Mouse (Mus musculus): ENCODE measurements around the gene Lrrc27. TPM values are rescaled to one million over a fixed set of nuclear protein-coding genes. Genes with fewer than 3 reads are reported as not detected.

Gene Lrrc27
- polyA plus RNA-seq, 1 experiment from 2014 or later, result 6.1 TPM

DNA sequence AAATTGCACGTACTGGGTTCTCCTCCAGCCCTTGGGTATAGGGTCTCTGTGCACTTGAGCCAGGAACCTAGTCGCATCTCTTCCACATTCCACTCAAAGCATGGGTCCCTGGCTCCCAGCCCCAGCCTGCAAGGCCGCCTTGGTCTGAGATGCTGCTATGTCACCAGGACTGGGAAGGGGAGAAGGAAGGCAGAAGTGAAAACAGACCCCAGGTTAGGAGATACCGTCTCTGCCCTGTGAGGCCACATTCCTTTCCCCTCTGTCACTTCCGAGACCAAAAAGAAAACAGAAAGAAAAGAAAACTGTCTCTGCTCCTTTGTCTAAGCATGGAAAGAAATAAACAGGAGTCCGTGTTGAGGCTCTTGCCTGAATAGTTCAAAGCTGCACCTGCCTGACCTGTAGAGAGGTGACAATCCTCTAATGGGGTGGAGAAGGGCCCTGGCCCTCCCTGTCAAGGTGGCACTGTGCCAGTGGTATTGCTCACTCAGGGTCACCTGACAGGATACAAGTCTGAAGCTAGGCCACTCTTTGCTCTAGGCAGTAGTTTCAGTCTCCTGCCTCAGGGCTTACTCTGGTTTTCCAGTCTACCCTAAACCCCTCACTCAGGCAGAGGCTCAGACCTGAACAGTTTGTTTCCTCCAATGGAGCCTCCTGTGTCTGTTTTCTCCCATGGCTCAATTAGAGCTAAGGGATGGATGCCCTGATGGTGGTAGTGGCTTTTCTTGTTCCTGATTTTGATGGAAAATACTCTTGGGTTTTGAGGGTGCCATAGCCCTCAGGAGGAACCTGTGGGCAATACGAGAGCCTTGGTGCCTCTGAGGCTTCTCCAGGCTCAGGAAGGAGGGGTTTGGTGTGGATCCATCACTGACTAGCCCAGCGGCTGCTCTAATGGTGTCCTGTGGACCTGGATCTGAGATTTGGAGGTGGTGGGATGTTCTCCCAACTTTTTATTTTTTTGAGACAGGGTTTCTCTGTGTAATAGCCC lies 54.4 kb downstream of the Lrrc27 start:
- 77% methylated on average over 8 of the region's 8 CpGs for WGBS
- DNase-seq (no peak), ATAC-seq (ENCODE audit: low FRiP score, low TSS enrichment) (no peak)
- Histone ChIP-seq H3K27me3 (ENCODE audit: control insufficient read depth, insufficient read depth, low read length) (no peaks in the 10 kb centered on the region), H3K4me1 (ENCODE audit: control insufficient read depth, insufficient read depth, low read length) (no peaks in the 10 kb centered on the region), H3K9ac (replicated peaks; ENCODE audit: low read length) (no peak overlapping the region), H3K27ac (replicated peaks; ENCODE audit: low read depth, low read length) (no peak overlapping the region), H3K9me3 (ENCODE audit: control insufficient read depth, low read length) (no peaks in the 10 kb centered on the region), H3K4me3 (replicated peaks; ENCODE audit: low read depth, low read length) (no peak overlapping the region), H3K36me3 (ENCODE audit: control insufficient read depth, insufficient read depth, low read length) (no peaks in the 10 kb centered on the region), H3K4me2 (ENCODE audit: low read length) (no peak overlapping the region)

DNA sequence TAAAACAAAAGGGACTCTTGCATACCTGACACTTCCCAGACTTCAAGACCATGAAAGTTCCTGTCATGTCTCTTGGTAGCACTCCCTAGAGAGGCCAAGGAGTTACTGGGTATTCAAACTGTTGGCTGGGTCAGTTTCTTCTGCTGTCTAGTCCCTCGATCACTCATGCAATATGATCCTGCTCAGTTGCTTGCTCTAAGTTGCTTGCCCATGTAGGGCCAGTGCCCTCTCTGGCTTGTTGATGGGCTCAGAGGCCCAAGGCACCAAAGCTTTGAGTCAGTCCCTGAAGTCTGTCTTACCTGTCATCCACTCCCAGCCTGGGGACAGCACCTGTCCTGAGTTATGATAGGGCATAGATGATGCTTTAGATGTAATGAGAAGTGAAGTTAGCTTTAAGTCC lies 58.0 kb downstream of the Lrrc27 start:
- Histone ChIP-seq H3K4me1 (ENCODE audit: control insufficient read depth, insufficient read depth, low read length) (no peaks in the 10 kb centered on the region), H3K4me3 (replicated peaks; ENCODE audit: low read depth, low read length) (no peak overlapping the region), H3K27ac (replicated peaks; ENCODE audit: low read depth, low read length) (no peak overlapping the region), H3K4me2 (ENCODE audit: low read length) (no peak overlapping the region), H3K9me3 (ENCODE audit: control insufficient read depth, low read length) (no peaks in the 10 kb centered on the region), H3K27me3 (ENCODE audit: control insufficient read depth, insufficient read depth, low read length) (no peaks in the 10 kb centered on the region), H3K36me3 (ENCODE audit: control insufficient read depth, insufficient read depth, low read length) (no peaks in the 10 kb centered on the region), H3K9ac (replicated peaks; ENCODE audit: low read length) (no peak overlapping the region)
- ATAC-seq (ENCODE audit: low FRiP score, low TSS enrichment) (no peak), DNase-seq (no peak)
- WGBS, result 89% methylated on average over 1 of the region's 1 CpGs

DNA sequence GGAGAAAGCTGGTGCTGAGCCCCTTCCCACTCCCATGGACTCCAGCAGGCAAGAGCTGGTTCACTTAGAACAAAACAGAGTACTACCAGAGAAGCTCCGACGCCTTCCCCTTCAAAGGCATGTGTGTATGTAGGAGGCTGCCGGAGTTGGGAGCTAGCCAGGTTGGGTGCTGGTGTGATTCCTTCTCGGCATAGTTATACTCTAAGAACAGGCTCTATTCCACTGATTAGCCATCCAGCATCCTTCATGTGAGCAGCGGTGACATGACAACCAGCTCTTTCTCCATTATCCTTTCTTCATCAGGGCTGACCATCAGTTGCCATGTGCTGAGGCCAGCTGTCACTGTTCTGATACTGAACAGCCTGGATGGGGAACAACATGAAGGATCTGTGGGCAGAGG lies 59.1 kb downstream of the Lrrc27 start:
- Histone ChIP-seq H3K9ac (replicated peaks; ENCODE audit: low read length) (no peak overlapping the region), H3K27ac (replicated peaks; ENCODE audit: low read depth, low read length) (no peak overlapping the region), H3K4me3 (replicated peaks; ENCODE audit: low read depth, low read length) (no peak overlapping the region), H3K4me2 (ENCODE audit: low read length) (no peak overlapping the region), H3K27me3 (ENCODE audit: control insufficient read depth, insufficient read depth, low read length) (no peaks in the 10 kb centered on the region), H3K4me1 (ENCODE audit: control insufficient read depth, insufficient read depth, low read length) (no peaks in the 10 kb centered on the region), H3K36me3 (ENCODE audit: control insufficient read depth, insufficient read depth, low read length) (no peaks in the 10 kb centered on the region), H3K9me3 (ENCODE audit: control insufficient read depth, low read length) (no peaks in the 10 kb centered on the region)
- WGBS, result 88% methylated on average over 5 of the region's 5 CpGs
- ATAC-seq (ENCODE audit: low FRiP score, low TSS enrichment) (no peak), DNase-seq (no peak)

DNA sequence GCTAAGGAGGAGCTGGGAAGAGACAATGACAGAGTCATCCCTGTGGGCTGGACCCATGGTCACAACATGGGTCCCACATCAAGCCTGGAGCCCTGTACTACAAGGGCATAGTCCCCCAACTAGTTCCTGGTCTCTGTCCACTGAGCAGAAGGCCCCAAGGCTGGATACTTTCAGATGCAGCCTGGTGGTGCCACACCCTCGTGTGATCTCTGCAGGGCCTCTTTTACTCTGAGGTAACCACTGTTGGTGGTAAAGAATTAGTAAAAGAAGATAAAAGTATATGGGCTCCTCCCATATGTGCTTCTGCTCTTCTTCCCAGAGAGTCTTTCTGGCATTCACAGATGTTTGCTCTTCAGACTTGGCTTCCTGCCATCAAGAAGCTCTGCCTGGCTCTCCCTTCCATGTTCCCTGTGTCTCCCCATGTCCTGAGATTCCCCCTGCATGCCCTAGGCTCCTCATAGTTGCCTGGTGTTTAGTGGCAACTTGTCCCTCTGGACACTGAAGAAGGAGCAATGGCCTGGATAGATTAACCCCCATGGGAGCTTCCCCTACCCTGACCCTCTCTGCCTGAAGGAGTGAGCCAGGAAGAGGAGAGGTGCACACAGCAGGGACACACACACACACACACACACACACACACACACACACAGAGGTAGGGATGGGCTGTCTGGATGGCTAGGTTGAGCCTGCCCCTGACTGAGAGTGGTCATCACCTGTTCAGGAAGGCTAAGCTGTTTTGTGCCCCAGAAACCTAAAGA lies 60.0 kb downstream of the Lrrc27 start:
- WGBS, result 48% methylated on average over 1 of the region's 1 CpGs
- DNase-seq, result no peak
- Histone ChIP-seq H3K9ac (replicated peaks; ENCODE audit: low read length) (no peak overlapping the region), H3K4me3 (replicated peaks; ENCODE audit: low read depth, low read length) (no peak overlapping the region), H3K9me3 (ENCODE audit: control insufficient read depth, low read length) (no peaks in the 10 kb centered on the region), H3K36me3 (ENCODE audit: control insufficient read depth, insufficient read depth, low read length) (no peaks in the 10 kb centered on the region), H3K4me1 (ENCODE audit: control insufficient read depth, insufficient read depth, low read length) (no peaks in the 10 kb centered on the region), H3K4me2 (ENCODE audit: low read length) (no peak overlapping the region), H3K27ac (replicated peaks; ENCODE audit: low read depth, low read length) (no peak overlapping the region), H3K27me3 (ENCODE audit: control insufficient read depth, insufficient read depth, low read length) (no peaks in the 10 kb centered on the region)
- ATAC-seq (ENCODE audit: low FRiP score, low TSS enrichment), result no peak

DNA sequence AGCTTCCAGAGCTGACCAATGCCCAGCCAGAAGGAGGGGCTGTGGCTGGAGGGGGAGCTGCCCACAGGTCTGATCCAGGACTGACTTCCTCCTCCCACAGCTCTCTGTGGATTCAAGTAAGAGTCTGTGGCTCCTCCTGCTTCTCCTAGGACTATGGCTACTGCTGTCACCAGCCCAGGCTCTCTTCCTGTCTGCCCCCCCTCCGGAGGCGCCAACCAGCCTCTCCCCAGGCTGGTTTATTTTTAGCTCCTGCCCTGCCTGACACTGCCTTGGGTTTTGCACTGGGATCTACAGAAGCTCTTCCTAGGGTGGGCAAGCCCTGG lies 60.6 kb downstream of the Lrrc27 start:
- no peaks in the 10 kb centered on the region for H3K9me3 ChIP-seq (ENCODE audit: control insufficient read depth, low read length)
- H3K4me2 ChIP-seq (ENCODE audit: low read length), result no peak overlapping the region
- DNase-seq (no peak), ATAC-seq (ENCODE audit: low FRiP score, low TSS enrichment) (no peak)
- H3K27me3 ChIP-seq (ENCODE audit: control insufficient read depth, insufficient read depth, low read length), result no peaks in the 10 kb centered on the region
- no peaks in the 10 kb centered on the region for H3K4me1 ChIP-seq (ENCODE audit: control insufficient read depth, insufficient read depth, low read length)
- no peaks in the 10 kb centered on the region for H3K36me3 ChIP-seq (ENCODE audit: control insufficient read depth, insufficient read depth, low read length)
- no peak overlapping the region for H3K27ac ChIP-seq (replicated peaks; ENCODE audit: low read depth, low read length)
- WGBS, result 79% methylated on average over 2 of the region's 2 CpGs
- no peak overlapping the region for H3K4me3 ChIP-seq (replicated peaks; ENCODE audit: low read depth, low read length)
- no peak overlapping the region for H3K9ac ChIP-seq (replicated peaks; ENCODE audit: low read length)

DNA sequence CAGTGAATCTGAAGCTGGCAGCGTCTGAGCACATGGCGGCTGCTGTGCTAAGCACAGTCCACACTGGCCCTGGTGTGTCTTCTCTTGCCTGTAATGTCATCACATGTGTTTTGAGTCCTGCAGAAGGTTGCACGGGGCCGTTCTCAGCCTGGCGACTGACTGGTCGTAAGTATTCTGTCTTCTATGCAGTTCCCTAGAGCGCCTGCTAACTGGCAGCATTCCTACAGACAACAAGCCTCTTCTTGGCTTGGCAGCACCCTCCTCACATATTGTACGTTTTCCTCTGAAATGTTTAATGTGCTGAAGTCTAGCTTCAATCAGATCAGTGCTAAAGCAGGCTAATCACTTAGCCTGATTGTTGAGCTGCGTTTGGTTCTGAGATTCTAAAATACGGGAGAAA lies 62.8 kb downstream of the Lrrc27 start:
- ATAC-seq (ENCODE audit: low FRiP score, low TSS enrichment) (no peak), DNase-seq (no peak)
- Histone ChIP-seq H3K36me3 (ENCODE audit: control insufficient read depth, insufficient read depth, low read length) (no peaks in the 10 kb centered on the region), H3K4me3 (replicated peaks; ENCODE audit: low read depth, low read length) (no peak overlapping the region), H3K4me1 (ENCODE audit: control insufficient read depth, insufficient read depth, low read length) (peaks cover 8% of the 10 kb centered on the region; the same call in 1 of the 2 replicates), H3K9ac (replicated peaks; ENCODE audit: low read length) (no peak overlapping the region), H3K27ac (replicated peaks; ENCODE audit: low read depth, low read length) (no peak overlapping the region; the same call in 1 of the 2 replicates), H3K27me3 (ENCODE audit: control insufficient read depth, insufficient read depth, low read length) (no peaks in the 10 kb centered on the region), H3K9me3 (ENCODE audit: control insufficient read depth, low read length) (no peaks in the 10 kb centered on the region), H3K4me2 (ENCODE audit: low read length) (no peak overlapping the region)
- 72% methylated on average over 10 of the region's 10 CpGs for WGBS

DNA sequence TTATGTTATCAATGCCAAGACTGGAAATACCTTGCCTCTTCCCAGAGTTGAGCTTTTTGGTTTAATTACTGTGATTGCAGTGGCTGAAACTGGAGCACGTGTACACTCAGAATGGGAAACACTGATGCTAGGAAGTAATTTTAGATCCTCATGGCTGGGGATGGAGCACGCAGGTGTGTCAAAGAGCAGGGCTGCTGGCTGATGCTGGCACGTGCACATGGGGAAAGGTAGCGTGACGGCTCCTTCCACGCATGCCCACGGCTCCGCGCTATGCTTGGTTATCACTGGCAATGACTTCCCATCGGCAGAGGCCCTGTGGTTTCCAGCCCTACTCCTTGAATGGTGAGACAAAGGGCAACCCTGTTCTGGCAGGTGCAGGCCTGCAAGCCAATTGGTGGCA lies 63.4 kb downstream of the Lrrc27 start:
- DNase-seq, result no peak
- no peak overlapping the region for H3K27ac ChIP-seq (replicated peaks; ENCODE audit: low read depth, low read length)
- H3K9me3 ChIP-seq (ENCODE audit: control insufficient read depth, low read length), result no peaks in the 10 kb centered on the region

DNA sequence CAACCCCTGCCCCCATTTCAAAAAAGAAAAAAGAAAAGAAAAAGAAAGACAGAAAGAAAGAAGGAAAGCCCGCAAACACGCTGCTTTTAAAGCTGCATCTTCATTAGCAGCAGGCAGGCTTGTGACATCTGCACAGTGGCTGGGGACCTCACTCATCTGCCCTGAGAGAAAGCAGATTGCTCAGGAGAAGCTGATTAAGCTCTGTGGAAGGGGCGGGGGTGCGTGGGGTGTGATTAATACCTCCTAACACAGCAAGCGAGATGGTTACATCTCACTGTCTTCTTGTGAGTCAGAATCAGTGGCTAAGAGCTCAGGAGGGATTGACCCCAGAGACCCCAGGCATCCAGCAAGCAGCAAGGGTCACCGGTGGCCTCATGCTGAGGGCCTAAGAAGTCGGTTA lies 64.7 kb downstream of the Lrrc27 start:
- H3K27me3 ChIP-seq (ENCODE audit: control insufficient read depth, insufficient read depth, low read length), result no peaks in the 10 kb centered on the region
- 78% methylated on average over 7 of the region's 7 CpGs for WGBS
- H3K27ac ChIP-seq (replicated peaks; ENCODE audit: low read depth, low read length), result no peak overlapping the region
- no peaks in the 10 kb centered on the region for H3K36me3 ChIP-seq (ENCODE audit: control insufficient read depth, insufficient read depth, low read length)
- no peaks in the 10 kb centered on the region for H3K9me3 ChIP-seq (ENCODE audit: control insufficient read depth, low read length)
- H3K4me2 ChIP-seq (ENCODE audit: low read length), result no peak overlapping the region
- H3K4me1 ChIP-seq (ENCODE audit: control insufficient read depth, insufficient read depth, low read length), result peaks cover 11% of the 10 kb centered on the region; the same call in 1 of the 2 replicates
- ATAC-seq (ENCODE audit: low FRiP score, low TSS enrichment) (no peak), DNase-seq (no peak)
- H3K9ac ChIP-seq (replicated peaks; ENCODE audit: low read length), result no peak overlapping the region
- H3K4me3 ChIP-seq (replicated peaks; ENCODE audit: low read depth, low read length), result no peak overlapping the region

More for the DNA sequence above, 63.4 kb downstream of the Lrrc27 start:
- WGBS, result 86% methylated on average over 10 of the region's 10 CpGs
- Histone ChIP-seq H3K4me2 (ENCODE audit: low read length) (no peak overlapping the region), H3K9ac (replicated peaks; ENCODE audit: low read length) (no peak overlapping the region), H3K4me3 (replicated peaks; ENCODE audit: low read depth, low read length) (no peak overlapping the region), H3K4me1 (ENCODE audit: control insufficient read depth, insufficient read depth, low read length) (peaks cover 10% of the 10 kb centered on the region; the same call in 1 of the 2 replicates), H3K27me3 (ENCODE audit: control insufficient read depth, insufficient read depth, low read length) (no peaks in the 10 kb centered on the region), H3K36me3 (ENCODE audit: control insufficient read depth, insufficient read depth, low read length) (no peaks in the 10 kb centered on the region)
- ATAC-seq (ENCODE audit: low FRiP score, low TSS enrichment), result no peak

Data from midbrain, embryonic 14.5 days (tissue).